Mouse (Mus musculus) heart, postnatal 0 days (tissue): Measurements from ENCODE around the gene Dnm1. TPM values are rescaled to one million over a fixed set of nuclear protein-coding genes. Genes with fewer than 3 reads are reported as not detected.

Experiments used
- ATAC-seq: fragments of 200-750 bp; cut with Nextera tagmentation; 2 replicates; pipeline ENCODE4 v1.8.0; 2017; ENCODE audit warnings: low read depth, moderate number of reproducible peaks, moderate library complexity; ENCODE audit not compliant: insufficient read depth
- DNase-seq: peaks from one replicate; pipeline ENCODE4 v3.0.0-alpha.2; 2016; ENCODE audit warnings: low spot score
- H3K27ac ChIP-seq: fragments of 300-500 bp; sonication (generic); 2 replicates; pipeline ENCODE4 v1.5.1; 2014; ENCODE audit warnings: low read depth, mild to moderate bottlenecking
- H3K27me3 ChIP-seq: fragments of 300-500 bp; sonication (generic); 2 replicates; pipeline ENCODE4 v1.6.1; 2014; ENCODE audit warnings: low read length, mixed read lengths; ENCODE audit not compliant: control insufficient read depth, insufficient read depth
- H3K36me3 ChIP-seq: fragments of 300-500 bp; sonication (generic); replicated peaks from 2 replicates; pipeline ENCODE4 v1.6.1; 2014; ENCODE audit warnings: low read length, mixed read lengths; ENCODE audit not compliant: control insufficient read depth, insufficient read depth
- H3K4me1 ChIP-seq: fragments of 300-500 bp; sonication (generic); 2 replicates; pipeline ENCODE4 v1.6.1; 2014; ENCODE audit warnings: antibody characterized with exemption; ENCODE audit not compliant: control insufficient read depth, insufficient read depth
- H3K4me2 ChIP-seq: fragments of 300-500 bp; sonication (generic); 2 replicates; pipeline ENCODE4 v1.6.1; 2014; ENCODE audit warnings: low read depth, mild to moderate bottlenecking, low read length, moderate library complexity
- H3K4me3 ChIP-seq: fragments of 300-500 bp; sonication (generic); 2 replicates; pipeline ENCODE4 v1.5.1; 2014; ENCODE audit warnings: low read depth, low read length
- H3K9ac ChIP-seq: fragments of 300-500 bp; sonication (generic); replicated peaks from 2 replicates; pipeline ENCODE4 v1.6.1; 2014; ENCODE audit warnings: low read depth, low read length, mixed read lengths
- H3K9me3 ChIP-seq: fragments of 300-500 bp; sonication (generic); replicated peaks from 2 replicates; pipeline ENCODE4 v1.6.1; 2016; ENCODE audit warnings: low read length; ENCODE audit not compliant: control insufficient read depth
- CTCF ChIP-seq: IDR thresholded peaks from 2 replicates; pipeline ENCODE4 v1.5.1; 2016; ENCODE audit warnings: antibody characterized with exemption, control low read depth, low read depth
- EP300 ChIP-seq: IDR thresholded peaks from 2 replicates; pipeline ENCODE4 v1.6.1; 2016; ENCODE audit warnings: antibody characterized with exemption, low read depth
- WGBS: fragments of 180-500 bp; shearing (Covaris S2); extraction: QIAGEN DNeasy Blood & Tissue Kit; methylation state at CpG from one replicate; pipeline ENCODE4 v1.1.7; 2014; 5-methylcytosine and 5-hydroxymethylcytosine counted together
- polyA plus RNA-seq: library from polyadenylated mRNA; unstranded; fragments of >200 nt; fragmentation: Nextera tagmentation; extraction: Ambion mirVana; gene quantifications from 2 replicates; pipeline ENCODE4 v1.2.1, GENCODE M21; 2015
- total RNA-seq: library from RNA; depleted of rRNA; stranded (reverse); fragments of >200 nt; gene quantifications from 2 replicates; pipeline ENCODE4 v1.2.3, GENCODE M21; 2014; ENCODE audit warnings: low replicate concordance

Gene Dnm1
- total and polyA plus RNA-seq, 2 experiments from 2014 or later: 1.5 to 10.3 TPM

DNA sequence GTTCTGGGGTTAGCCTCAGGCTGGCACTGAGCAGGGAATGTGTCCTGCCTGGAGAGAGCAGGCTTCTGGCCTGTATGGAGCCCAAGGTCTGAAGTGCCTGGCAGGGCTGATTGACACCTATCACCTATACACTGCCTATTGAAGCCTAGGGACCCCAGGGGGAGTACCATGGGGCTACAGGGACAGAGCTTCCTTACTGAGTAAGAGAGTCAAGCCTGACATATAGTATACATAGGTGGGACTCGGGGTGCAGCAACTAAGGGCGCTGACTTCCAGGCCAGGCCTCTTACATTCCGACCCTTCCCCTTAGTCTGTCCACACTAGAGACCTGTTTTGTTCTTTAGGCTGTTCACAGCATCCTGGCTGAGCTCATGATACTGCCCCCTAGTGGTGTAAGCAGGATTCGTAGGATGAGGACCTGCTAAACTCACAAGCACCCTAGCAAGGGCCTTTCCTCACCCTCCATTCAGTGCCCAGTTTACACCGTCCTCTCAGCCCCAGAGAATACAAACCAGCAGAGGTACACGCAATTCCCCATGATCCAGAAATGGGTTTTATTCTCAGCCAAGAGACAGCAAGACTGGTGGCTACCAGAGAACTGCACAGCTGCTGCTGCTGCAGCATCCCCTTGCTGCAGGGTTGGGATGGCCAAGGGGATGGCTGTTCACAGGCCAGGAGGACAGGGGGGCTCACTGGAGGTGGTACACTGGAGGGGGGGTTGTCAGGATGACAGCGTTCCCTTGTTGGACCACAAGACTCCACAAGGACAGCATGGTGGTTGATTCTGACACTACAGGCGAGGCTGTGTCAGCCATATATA lies 45.0 kb downstream of the Dnm1 start:
- 55% methylated on average over 8 of the region's 8 CpGs for WGBS
- Histone ChIP-seq H3K9ac (no peak overlapping the region), H3K9me3 (no peaks in the 10 kb centered on the region), H3K4me1 (peaks cover 5% of the 10 kb centered on the region; the same call in 1 of the 2 replicates), H3K4me3 (no peak overlapping the region), H3K36me3 (peaks cover 53% of the 10 kb centered on the region), H3K4me2 (no peak overlapping the region), H3K27ac (no peak overlapping the region), H3K27me3 (peaks cover 19% of the 10 kb centered on the region)
- TF ChIP-seq EP300 (no peak), CTCF (peak; percentile 74)
- no peak for ATAC-seq
- DNase-seq: no peak

DNA sequence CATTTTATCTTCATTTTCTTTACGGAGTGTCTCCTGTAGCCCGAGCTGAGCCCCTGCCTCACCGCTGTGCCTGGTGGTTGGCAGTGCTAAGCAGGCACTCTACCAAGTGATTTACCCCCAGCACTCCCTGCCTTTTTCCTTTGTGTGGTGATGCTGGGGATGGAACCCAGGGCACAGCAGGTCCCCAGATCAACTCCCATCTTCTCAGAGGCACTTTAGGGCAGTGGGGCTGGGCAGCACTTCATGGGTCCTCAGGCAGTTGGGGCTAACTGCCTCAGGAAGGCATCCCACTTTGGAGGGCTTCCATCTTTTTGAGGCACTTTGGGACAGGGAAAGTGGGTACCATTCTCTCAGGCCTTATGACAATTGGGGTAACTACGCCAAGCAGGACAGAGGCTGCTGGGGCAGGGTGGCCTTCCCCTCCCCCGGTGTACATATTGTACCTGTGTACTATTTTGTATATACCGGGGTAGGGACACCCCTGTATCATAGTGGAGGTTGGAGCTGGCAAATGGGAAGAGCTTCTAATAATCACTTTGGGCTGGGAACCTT lies 45.8 kb downstream of the Dnm1 start:
- 86% methylated on average over 6 of the region's 6 CpGs for WGBS
- no peak overlapping the region for H3K4me3 ChIP-seq
- H3K9ac ChIP-seq: no peak overlapping the region
- H3K9me3 ChIP-seq: no peaks in the 10 kb centered on the region
- H3K4me1 ChIP-seq: peaks cover 5% of the 10 kb centered on the region; the same call in 1 of the 2 replicates
- ATAC-seq (no peak), DNase-seq (no peak)
- H3K36me3 ChIP-seq: peaks cover 61% of the 10 kb centered on the region
- H3K27me3 ChIP-seq: peaks cover 13% of the 10 kb centered on the region
- H3K27ac ChIP-seq: no peak overlapping the region
- no peak overlapping the region for H3K4me2 ChIP-seq
- TF ChIP-seq CTCF (no peak), EP300 (no peak)

DNA sequence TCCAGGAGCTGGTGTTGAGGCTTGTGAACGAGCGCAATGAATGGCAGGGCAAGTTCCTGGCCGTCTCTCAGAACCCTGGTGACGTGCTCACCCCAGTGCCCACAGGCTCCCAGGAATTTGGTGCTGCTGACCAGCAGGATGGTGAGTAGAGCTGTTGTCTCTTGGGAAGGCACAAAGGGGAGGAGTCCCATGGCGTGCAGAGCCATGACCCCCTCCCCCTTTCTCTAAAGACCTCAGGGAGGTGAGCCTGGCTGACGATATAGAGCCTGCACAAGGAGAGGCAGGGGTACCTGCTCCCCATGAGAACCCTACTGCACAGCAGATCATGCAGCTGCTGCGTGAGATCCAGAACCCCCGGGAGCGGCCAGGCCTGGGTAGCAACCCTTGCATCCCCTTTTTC lies 47.0 kb downstream of the Dnm1 start:
- no peaks in the 10 kb centered on the region for H3K9me3 ChIP-seq
- H3K36me3 ChIP-seq: peaks cover 73% of the 10 kb centered on the region

DNA sequence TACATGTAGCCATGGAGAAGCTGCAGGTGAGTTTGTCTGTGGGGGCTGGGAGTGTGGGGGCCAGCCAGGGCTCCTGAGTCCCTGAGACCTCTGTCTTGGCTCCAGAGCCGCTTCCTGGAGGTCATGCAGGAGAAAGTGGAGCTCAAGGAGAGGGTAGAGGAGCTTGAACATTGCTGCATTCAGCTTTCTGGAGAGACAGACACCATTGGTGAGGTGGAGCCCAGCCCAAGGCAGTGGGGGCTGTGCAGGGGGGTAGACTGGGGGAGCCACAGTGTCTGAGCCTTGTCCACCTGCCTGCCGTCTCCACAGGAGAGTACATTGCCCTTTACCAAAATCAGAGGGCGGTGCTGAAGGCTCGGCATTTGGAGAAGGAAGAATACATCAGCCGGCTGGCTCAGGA lies 47.5 kb downstream of the Dnm1 start:
- Histone ChIP-seq H3K4me3 (no peak overlapping the region), H3K27me3 (no peaks in the 10 kb centered on the region), H3K9me3 (no peaks in the 10 kb centered on the region), H3K4me2 (no peak overlapping the region), H3K4me1 (no peaks in the 10 kb centered on the region), H3K36me3 (peaks cover 78% of the 10 kb centered on the region), H3K27ac (no peak overlapping the region), H3K9ac (no peak overlapping the region)
- 92% methylated on average over 5 of the region's 5 CpGs for WGBS
- DNase-seq (no peak), ATAC-seq (no peak)
- no peak for TF ChIP-seq CTCF
- TF ChIP-seq EP300: no peak

More for the DNA sequence above, 47.0 kb downstream of the Dnm1 start:
- no peak for ATAC-seq
- H3K4me2 ChIP-seq: no peak overlapping the region
- DNase-seq: no peak
- H3K4me1 ChIP-seq: no peaks in the 10 kb centered on the region
- no peak for TF ChIP-seq CTCF
- no peak for TF ChIP-seq EP300
- H3K9ac ChIP-seq: no peak overlapping the region
- 79% methylated on average over 9 of the region's 9 CpGs for WGBS
- no peak overlapping the region for H3K27ac ChIP-seq
- H3K27me3 ChIP-seq: peaks cover 1% of the 10 kb centered on the region; the same call in 1 of the 2 replicates
- no peak overlapping the region for H3K4me3 ChIP-seq

DNA sequence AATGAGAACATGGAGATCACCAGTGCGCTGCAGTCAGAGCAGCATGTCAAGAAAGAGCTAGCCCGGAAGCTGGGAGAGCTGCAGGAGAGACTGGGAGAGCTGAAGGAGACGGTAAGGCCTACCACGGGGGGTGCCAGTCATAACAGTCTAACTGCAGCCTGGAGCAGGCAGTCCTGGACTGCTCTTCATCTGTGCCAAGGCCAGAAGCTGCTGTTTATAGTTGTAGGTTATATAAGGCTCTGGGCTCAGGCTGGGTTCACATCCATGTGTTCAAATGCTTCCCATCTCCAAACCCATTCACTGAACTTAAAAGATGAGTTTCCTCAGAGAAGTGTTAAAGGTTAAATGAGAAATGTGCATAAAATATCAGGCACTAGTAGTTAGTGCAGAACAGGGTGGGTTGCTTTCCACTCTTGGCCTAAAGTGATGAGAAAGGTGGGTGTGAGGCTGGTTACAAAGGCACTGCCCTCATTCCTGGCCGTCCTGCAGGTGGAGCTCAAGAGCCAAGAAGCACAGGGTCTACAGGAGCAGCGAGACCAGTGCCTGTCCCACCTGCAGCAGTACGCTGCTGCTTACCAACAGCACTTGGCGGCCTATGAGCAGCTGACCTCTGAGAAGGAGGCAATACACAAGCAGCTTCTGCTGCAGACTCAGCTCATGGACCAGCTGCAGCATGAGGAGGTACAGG lies 48.8 kb downstream of the Dnm1 start:
- no peak overlapping the region for H3K27ac ChIP-seq
- H3K36me3 ChIP-seq: peaks cover 90% of the 10 kb centered on the region
- H3K4me3 ChIP-seq: no peak overlapping the region
- H3K9me3 ChIP-seq: no peaks in the 10 kb centered on the region
- DNase-seq (no peak), ATAC-seq (0 out of 2 replicates have a peak, but pooled peaks have one; percentile 32)
- H3K9ac ChIP-seq: no peak overlapping the region
- 68% methylated on average over 8 of the region's 8 CpGs for WGBS
- H3K4me2 ChIP-seq: no peak overlapping the region
- H3K27me3 ChIP-seq: no peaks in the 10 kb centered on the region
- H3K4me1 ChIP-seq: no peaks in the 10 kb centered on the region
- TF ChIP-seq CTCF (peak; percentile 62), EP300 (no peak)
